Mouse (Mus musculus): ENCODE data around the gene Gtf3c4.

DNA sequence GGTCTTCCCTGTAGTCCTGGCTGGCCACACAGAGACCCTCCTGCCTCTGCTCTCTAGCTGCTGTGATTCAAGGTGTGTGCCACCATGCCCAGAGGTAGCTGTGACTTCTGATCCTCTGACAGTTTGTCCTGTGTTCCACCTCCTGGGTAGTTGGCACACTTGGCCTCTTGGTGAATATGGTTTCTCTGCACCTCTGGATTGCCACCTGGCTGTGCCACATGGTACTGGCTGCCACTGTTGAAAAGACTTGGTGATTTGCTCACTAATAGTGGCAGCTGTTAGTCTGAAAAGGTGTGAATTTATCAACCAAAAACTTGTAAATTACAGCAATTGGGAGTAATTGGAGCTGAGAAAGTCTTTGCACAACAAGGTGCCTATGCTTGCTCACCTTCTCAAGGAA lies 23.7 kb upstream of the Gtf3c4 start:
- peak; percentile 40 for TF ChIP-seq CTCF (IDR thresholded peaks at IDR 0.05; ENCODE audit: low read depth)
- no peak for TF ChIP-seq EP300 (IDR thresholded peaks at IDR 0.05; ENCODE audit: low read depth)
